28 mouse cellular contexts compared by ENCODE assay signal in genomic region chr4:85686160-85686559, GRCm38 (mm10).
"Had no signal": no experiment of that assay in that cellular context is flagged by ENCODE, and none has a peak within 500 bp of the region (broad histone marks: within the 10 kb centered on the region; RNA-seq: fewer than 3 reads in every experiment).

No protein-coding gene starts in this region.

- H3K4me3 ChIP-seq: left cerebral cortex, adult 2 months; limb, embryonic 10.5 days; limb, embryonic 12.5 days; limb, embryonic 13.5 days; limb, embryonic 15.5 days; liver, embryonic 12.5 days; liver, embryonic 13.5 days; liver, embryonic 15.5 days; megakaryocyte, embryonic 14.5 days; midbrain, embryonic 10.5 days; midbrain, embryonic 12.5 days; midbrain, embryonic 13.5 days; midbrain, embryonic 15.5 days; myocyte; neural tube, embryonic 12.5 days had no signal

- H3K27ac ChIP-seq: left cerebral cortex, adult 2 months; limb, embryonic 10.5 days; limb, embryonic 12.5 days; limb, embryonic 13.5 days; limb, embryonic 15.5 days; liver, embryonic 12.5 days; liver, embryonic 13.5 days; liver, embryonic 14.5 days; liver, embryonic 15.5 days; macrophage; midbrain, embryonic 10.5 days; midbrain, embryonic 12.5 days; midbrain, embryonic 13.5 days; midbrain, embryonic 15.5 days; neural tube, embryonic 12.5 days had no signal

- H3K9me3 ChIP-seq: limb, embryonic 10.5 days; limb, embryonic 12.5 days; limb, embryonic 13.5 days; limb, embryonic 15.5 days; liver, embryonic 12.5 days; liver, embryonic 13.5 days; liver, embryonic 15.5 days; megakaryocyte, embryonic 14.5 days; midbrain, embryonic 10.5 days; midbrain, embryonic 12.5 days; midbrain, embryonic 13.5 days; midbrain, embryonic 15.5 days; neural tube, embryonic 12.5 days had no signal

- H3K4me1 ChIP-seq: limb, embryonic 10.5 days; limb, embryonic 13.5 days; limb, embryonic 15.5 days; liver, embryonic 12.5 days; liver, embryonic 13.5 days; liver, embryonic 15.5 days; megakaryocyte, embryonic 14.5 days; midbrain, embryonic 10.5 days; midbrain, embryonic 12.5 days; midbrain, embryonic 13.5 days; midbrain, embryonic 15.5 days; neural tube, embryonic 12.5 days had no signal

- ATAC-seq: liver, embryonic 12.5 days; liver, postnatal 0 days; midbrain, embryonic 13.5 days; midbrain, embryonic 15.5 days; midbrain, embryonic 16.5 days had no signal

- DNase-seq: layer of hippocampus, postnatal 36 days; left cerebral cortex, postnatal 4 days; liver; liver, embryonic 13.5 days; liver, postnatal 0 days; lung, adult 2 months; lung, postnatal 14 days; lung, postnatal 36 days; midbrain, embryonic 14.5 days had no signal

- H3K9ac ChIP-seq: limb, embryonic 12.5 days; limb, embryonic 13.5 days; limb, embryonic 15.5 days; liver, embryonic 12.5 days; liver, embryonic 13.5 days; liver, embryonic 14.5 days; liver, embryonic 15.5 days; liver, postnatal 0 days; midbrain, embryonic 12.5 days; midbrain, embryonic 13.5 days; midbrain, embryonic 15.5 days; neural tube, embryonic 12.5 days had no signal

- H3K36me3 ChIP-seq: limb, embryonic 10.5 days; limb, embryonic 12.5 days; limb, embryonic 13.5 days; limb, embryonic 15.5 days; liver, embryonic 12.5 days; liver, embryonic 13.5 days; liver, embryonic 15.5 days; midbrain, embryonic 10.5 days; midbrain, embryonic 12.5 days; midbrain, embryonic 13.5 days; midbrain, embryonic 15.5 days; neural tube, embryonic 12.5 days had no signal

- H3K27me3 ChIP-seq: limb, embryonic 12.5 days; limb, embryonic 13.5 days; limb, embryonic 15.5 days; liver, embryonic 12.5 days; liver, embryonic 13.5 days; liver, embryonic 15.5 days; megakaryocyte, embryonic 14.5 days; midbrain, embryonic 12.5 days; midbrain, embryonic 13.5 days; midbrain, embryonic 15.5 days; neural tube, embryonic 12.5 days had no signal

- H3K4me2 ChIP-seq: limb, embryonic 12.5 days; limb, embryonic 13.5 days; limb, embryonic 15.5 days; liver, embryonic 11.5 days; liver, embryonic 12.5 days; liver, embryonic 13.5 days; liver, embryonic 15.5 days; midbrain, embryonic 11.5 days; midbrain, embryonic 12.5 days; midbrain, embryonic 13.5 days; midbrain, embryonic 15.5 days; neural tube, embryonic 12.5 days had no signal
